24 mouse cellular contexts compared by ENCODE assay signal in the genomic region with DNA sequence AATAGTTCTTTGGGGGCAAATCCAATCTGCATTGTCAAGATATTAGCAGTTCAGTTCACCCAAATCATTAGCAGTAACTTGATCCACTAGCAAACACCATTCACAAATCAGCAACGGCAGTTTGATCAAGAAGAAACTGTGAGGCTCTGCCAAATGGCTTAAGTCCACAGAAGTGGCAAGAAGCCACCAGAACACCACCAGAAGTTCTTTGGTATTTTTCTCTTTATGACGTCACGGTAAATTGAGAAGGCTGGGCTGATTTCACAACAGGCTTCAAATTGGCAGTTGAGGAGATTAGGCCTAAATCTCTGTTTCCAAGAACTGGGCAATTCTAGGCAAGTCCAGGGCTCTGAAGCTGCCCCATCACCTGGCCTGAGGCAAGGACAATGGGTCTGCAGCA.
A peak's percentile ranks its signal among the peaks of the same experiment; 100 is the strongest.
DNase-seq lines count a peak whose midpoint lies in the region; ATAC-seq and TF ChIP-seq lines count a peak whose summit lies in the region.
"Had no signal": no experiment of that assay in that cellular context is flagged by ENCODE, and none has a peak within 500 bp of the region (broad histone marks: within the 10 kb centered on the region; RNA-seq: fewer than 3 reads in every experiment).

No protein-coding gene starts in this region.

- no peaks in the 10 kb centered on the region for H3K9me3 ChIP-seq in forebrain, postnatal 0 days (ENCODE audit: low read length)
- no peaks in the 10 kb centered on the region for H3K9me3 ChIP-seq in forebrain, embryonic 16.5 days (ENCODE audit: control insufficient read depth, low read length)
- H3K9me3 ChIP-seq: forebrain, embryonic 13.5 days; G1E; hindbrain, embryonic 12.5 days; liver, embryonic 12.5 days; neural tube, embryonic 15.5 days; stomach, embryonic 15.5 days had no signal

- no peaks in the 10 kb centered on the region for H3K27me3 ChIP-seq in forebrain, postnatal 0 days (ENCODE audit: insufficient read depth, low read length)
- no peaks in the 10 kb centered on the region for H3K27me3 ChIP-seq in forebrain, embryonic 16.5 days (replicated peaks; ENCODE audit: control insufficient read depth, insufficient read depth, low read length)
- H3K27me3 ChIP-seq in C2C12 (ENCODE audit: control insufficient read depth, insufficient read depth, insufficient read length), result no peaks in the 10 kb centered on the region
- H3K27me3 ChIP-seq: forebrain, embryonic 13.5 days; heart, embryonic 12.5 days; hindbrain, embryonic 12.5 days; liver, embryonic 12.5 days; neural tube, embryonic 15.5 days; stomach, embryonic 15.5 days had no signal

- no peak for ATAC-seq in forebrain, postnatal 0 days
- no peak for ATAC-seq in forebrain, embryonic 16.5 days
- ATAC-seq in CD4-positive, CD25-positive, alpha-beta regulatory T cell, adult 4 months, result no peak
- ATAC-seq: forebrain, embryonic 13.5 days; liver, embryonic 12.5 days; midbrain, embryonic 16.5 days had no signal

- no peaks in the 10 kb centered on the region for H3K4me1 ChIP-seq in forebrain, postnatal 0 days (ENCODE audit: insufficient read depth)
- no peaks in the 10 kb centered on the region for H3K4me1 ChIP-seq in forebrain, embryonic 16.5 days (replicated peaks; ENCODE audit: control insufficient read depth, insufficient read depth, low read length)
- H3K4me1 ChIP-seq: heart, embryonic 12.5 days; liver, embryonic 12.5 days; neural tube, embryonic 15.5 days; stomach, embryonic 15.5 days had no signal

- no peak overlapping the region for H3K4me2 ChIP-seq in forebrain, postnatal 0 days (ENCODE audit: low read depth)
- no peak overlapping the region for H3K4me2 ChIP-seq in forebrain, embryonic 16.5 days (ENCODE audit: low read length)
- H3K4me2 ChIP-seq: forebrain, embryonic 13.5 days; heart, embryonic 12.5 days; hindbrain, embryonic 12.5 days; liver, embryonic 12.5 days; neural tube, embryonic 15.5 days; stomach, embryonic 15.5 days had no signal

- no peaks in the 10 kb centered on the region for H3K79me3 ChIP-seq in C2C12 (ENCODE audit: low read depth)

- no peak overlapping the region for H3K9ac ChIP-seq in forebrain, postnatal 0 days
- H3K9ac ChIP-seq in forebrain, embryonic 16.5 days (replicated peaks; ENCODE audit: low read depth, low read length), result no peak overlapping the region
- H3K9ac ChIP-seq: forebrain, embryonic 13.5 days; heart, embryonic 12.5 days; hindbrain, embryonic 12.5 days; liver, embryonic 12.5 days; neural tube, embryonic 15.5 days; stomach, embryonic 15.5 days had no signal

- no peak overlapping the region for H3K4me3 ChIP-seq in forebrain, postnatal 0 days (ENCODE audit: low read depth, low read length)
- H3K4me3 ChIP-seq in forebrain, embryonic 16.5 days (replicated peaks; ENCODE audit: low read length), result no peak overlapping the region
- no peak overlapping the region for H3K4me3 ChIP-seq in C2C12 (ENCODE audit: insufficient read depth, poor library complexity, severe bottlenecking)
- H3K4me3 ChIP-seq: forebrain, embryonic 13.5 days; gastrocnemius, adult 2 months; heart, embryonic 12.5 days; hindbrain, embryonic 12.5 days; liver, embryonic 12.5 days; neural tube, embryonic 15.5 days; stomach, embryonic 15.5 days had no signal

- H3K79me2 ChIP-seq in C2C12 (ENCODE audit: control insufficient read depth, insufficient read depth), result no peaks in the 10 kb centered on the region

- no peak for TF ChIP-seq CTCF in forebrain, postnatal 0 days (IDR thresholded peaks at IDR 0.05; ENCODE audit: low read depth)
- TF ChIP-seq CTCF in C2C12 (IDR thresholded peaks at IDR 0.05; ENCODE audit: control insufficient read depth, insufficient read depth, insufficient read length), result no peak

- no peak overlapping the region for H3ac ChIP-seq in C2C12 (ENCODE audit: control insufficient read depth, insufficient read length, low read depth)

- peak; percentile 32 for DNase-seq in forebrain, postnatal 0 days
- peak; percentile 3 for DNase-seq in 3T3-L1 (ENCODE audit: low read depth, low spot score)
- peak; percentile 8 for DNase-seq in gonadal fat pad, adult 2 months (ENCODE audit: low read depth)
- no peak for DNase-seq in layer of hippocampus, postnatal 25 days (ENCODE audit: extremely low spot score in 1 of 2, low spot score in 1 of 2)
- DNase-seq: cerebellum, adult 11-12 months; cerebellum, postnatal 14 days; embryo, embryonic 11 days; gastrocnemius, adult 2 months; heart, adult 11 months; heart, postnatal 14 days; kidney, adult 8-10 months; kidney, postnatal 25 days; right cerebral cortex, postnatal 14 days had no signal

- WGBS in forebrain, postnatal 0 days, result 49% methylated on average over 3 of the region's 3 CpGs
- 53% methylated on average over 3 of the region's 3 CpGs for WGBS in forebrain, embryonic 16.5 days

- no peaks in the 10 kb centered on the region for H3K36me3 ChIP-seq in forebrain, postnatal 0 days (ENCODE audit: insufficient read depth)
- no peaks in the 10 kb centered on the region for H3K36me3 ChIP-seq in forebrain, embryonic 16.5 days (ENCODE audit: control insufficient read depth, insufficient read depth)
- no peaks in the 10 kb centered on the region for H3K36me3 ChIP-seq in C2C12 (ENCODE audit: control insufficient read depth, insufficient read depth)
- H3K36me3 ChIP-seq: G1E; heart, embryonic 12.5 days; hindbrain, embryonic 12.5 days; liver, embryonic 12.5 days; neural tube, embryonic 15.5 days; stomach, embryonic 15.5 days had no signal

- no peak overlapping the region for H3K27ac ChIP-seq in forebrain, postnatal 0 days (ENCODE audit: low read depth, low read length)
- no peak overlapping the region for H3K27ac ChIP-seq in forebrain, embryonic 16.5 days (ENCODE audit: low read length)
- H3K27ac ChIP-seq: forebrain, embryonic 13.5 days; gastrocnemius, adult 2 months; hindbrain, embryonic 12.5 days; liver, embryonic 12.5 days; neural tube, embryonic 15.5 days; stomach, embryonic 15.5 days had no signal

TF ChIP-seq in C2C12, 6 proteins besides CTCF, POLR2A, EP300 and RAD21:
- TF ChIP-seq CEBPB (IDR thresholded peaks at IDR 0.05; ENCODE audit: low read depth) (peak; percentile 41), MYOG (IDR thresholded peaks at IDR 0.05; ENCODE audit: control insufficient read depth, extremely low read depth, insufficient read length) (no peak)

Comparison
In these comparisons a context has a peak if more than half of its experiments do, and no peak if none do; other contexts are left out.
1. DNase-seq: peak in forebrain, postnatal 0 days (single experiment), 3T3-L1 (single experiment) and gonadal fat pad, adult 2 months (single experiment); none in layer of hippocampus, postnatal 25 days (0 of 2).